Mouse (Mus musculus): Measurements from ENCODE around the gene Cacnb3.

GRCm38 (mm10) chr15:98601832-98602190 lies 28.8 kb upstream of the Cacnb3 start:
- TF ChIP-seq CTCF (IDR thresholded peaks at IDR 0.05; ENCODE audit: low read depth) = no peak
- no peak for TF ChIP-seq EP300 (IDR thresholded peaks at IDR 0.05; ENCODE audit: low read depth)

All from heart, postnatal 0 days (tissue).